Mouse (Mus musculus) liver, embryonic 11.5 days (tissue): ENCODE data around the gene Vdac1. TPM values are rescaled to one million over a fixed set of nuclear protein-coding genes. Genes with fewer than 3 reads are reported as not detected.

Experiments
- ATAC-seq: fragments of 200-750 bp; cut with Nextera tagmentation; replicated peaks from 2 replicates; pipeline ENCODE4 v1.8.0; 2017; ENCODE audit warnings: moderate number of reproducible peaks, mild to moderate bottlenecking, moderate TSS enrichment, moderate library complexity; ENCODE audit not compliant: low FRiP score
- DNase-seq: peaks from one replicate; pipeline ENCODE4 v3.0.0-alpha.2; 2017; ENCODE audit warnings: low spot score
- H3K27ac ChIP-seq: fragments of 300-500 bp; sonication (generic); 2 replicates; pipeline ENCODE4 v1.5.1; 2014; ENCODE audit warnings: mild to moderate bottlenecking, low read depth, low read length, control low read depth
- H3K27me3 ChIP-seq: fragments of 300-500 bp; sonication (generic); replicated peaks from 2 replicates; pipeline ENCODE4 v1.6.1; 2014; ENCODE audit warnings: low read length, mixed read lengths; ENCODE audit not compliant: control insufficient read depth, insufficient read depth
- H3K36me3 ChIP-seq: fragments of 300-500 bp; sonication (generic); 2 replicates; pipeline ENCODE4 v1.6.1; 2014; ENCODE audit warnings: mild to moderate bottlenecking, low read length, moderate library complexity, mixed read lengths; ENCODE audit not compliant: control insufficient read depth, insufficient read depth
- H3K4me1 ChIP-seq: fragments of 300-500 bp; sonication (generic); replicated peaks from 2 replicates; pipeline ENCODE4 v1.6.1; 2014; ENCODE audit warnings: low read length, mixed read lengths; ENCODE audit not compliant: control insufficient read depth, insufficient read depth
- H3K4me2 ChIP-seq: fragments of 300-500 bp; sonication (generic); 2 replicates; pipeline ENCODE4 v1.6.1; 2014; ENCODE audit warnings: mild to moderate bottlenecking, control low read depth, moderate library complexity
- H3K4me3 ChIP-seq: fragments of 300-500 bp; sonication (generic); 2 replicates; pipeline ENCODE4 v1.5.1; 2014; ENCODE audit warnings: low read depth, low read length, control low read depth
- H3K9ac ChIP-seq: fragments of 300-500 bp; sonication (generic); 2 replicates; pipeline ENCODE4 v1.6.1; 2014; ENCODE audit warnings: low read depth, low read length, control low read depth
- H3K9me3 ChIP-seq: fragments of 300-500 bp; sonication (generic); 2 replicates; pipeline ENCODE4 v1.6.1; 2016; ENCODE audit warnings: low read length, inconsistent platforms, mixed read lengths; ENCODE audit not compliant: control insufficient read depth
- WGBS: fragments of 180-500 bp; shearing (Covaris S2); extraction: QIAGEN DNeasy Blood & Tissue Kit; methylation state at CpG from one replicate; pipeline ENCODE4 v1.1.7; 2014; 5-methylcytosine and 5-hydroxymethylcytosine counted together
- polyA plus RNA-seq: library from polyadenylated mRNA; unstranded; fragments of >200 nt; fragmentation: Nextera tagmentation; extraction: Ambion mirVana; gene quantifications from 2 replicates; pipeline ENCODE4 v1.2.1, GENCODE M21; 2014

Vdac1 gene
- polyA plus RNA-seq, 1 experiment from 2014 or later = 228 TPM

- no peak overlapping the region for H3K4me3 ChIP-seq
- no peaks in the 10 kb centered on the region; the same call in 1 of the 2 replicates for H3K4me1 ChIP-seq
- no peaks in the 10 kb centered on the region for H3K27me3 ChIP-seq
- 46% methylated on average over 16 of the region's 16 CpGs for WGBS
- ATAC-seq (no peak), DNase-seq (no peak)
- H3K9ac ChIP-seq = no peak overlapping the region
- H3K36me3 ChIP-seq = no peaks in the 10 kb centered on the region
- H3K4me2 ChIP-seq = no peak overlapping the region
- H3K9me3 ChIP-seq = no peaks in the 10 kb centered on the region
- H3K27ac ChIP-seq = no peak overlapping the region
Observed at GRCm38 (mm10) chr11:52332421-52333118, 28.1 kb upstream of the Vdac1 start.

GRCm38 (mm10) chr11:52333616-52334015 lies 27.0 kb upstream of the Vdac1 start:
- H3K4me1 ChIP-seq = no peaks in the 10 kb centered on the region; the same call in 1 of the 2 replicates
- no peak for ATAC-seq

GRCm38 (mm10) chr11:52335263-52335662 lies 25.4 kb upstream of the Vdac1 start:
- WGBS = 73% methylated on average over 4 of the region's 4 CpGs
- Histone ChIP-seq H3K27ac (no peak overlapping the region), H3K36me3 (no peaks in the 10 kb centered on the region), H3K4me3 (no peak overlapping the region), H3K9ac (no peak overlapping the region), H3K4me1 (no peaks in the 10 kb centered on the region; the same call in 1 of the 2 replicates), H3K9me3 (no peaks in the 10 kb centered on the region), H3K27me3 (no peaks in the 10 kb centered on the region), H3K4me2 (no peak overlapping the region)
- no peak for ATAC-seq
- DNase-seq = no peak

More at GRCm38 (mm10) chr11:52333616-52334015, 27.0 kb upstream of the Vdac1 start:
- 93% methylated on average over 13 of the region's 13 CpGs for WGBS
- H3K27me3 ChIP-seq = no peaks in the 10 kb centered on the region
- H3K36me3 ChIP-seq = no peaks in the 10 kb centered on the region
- no peak for DNase-seq
- no peak overlapping the region for H3K4me3 ChIP-seq
- no peaks in the 10 kb centered on the region for H3K9me3 ChIP-seq
- H3K4me2 ChIP-seq = no peak overlapping the region
- no peak overlapping the region for H3K27ac ChIP-seq
- H3K9ac ChIP-seq = no peak overlapping the region

- Histone ChIP-seq H3K4me1 (peaks cover 1% of the 10 kb centered on the region; the same call in 1 of the 2 replicates), H3K36me3 (no peaks in the 10 kb centered on the region), H3K9me3 (no peaks in the 10 kb centered on the region), H3K9ac (no peak overlapping the region), H3K27ac (no peak overlapping the region), H3K4me3 (no peak overlapping the region), H3K27me3 (no peaks in the 10 kb centered on the region), H3K4me2 (no peak overlapping the region)
- DNase-seq (no peak), ATAC-seq (no peak)
- WGBS = 71% methylated on average over 7 of the region's 7 CpGs
Observed at GRCm38 (mm10) chr11:52335924-52336323, 24.7 kb upstream of the Vdac1 start.

- Histone ChIP-seq H3K27ac (no peak overlapping the region), H3K9ac (no peak overlapping the region), H3K4me3 (no peak overlapping the region), H3K36me3 (no peaks in the 10 kb centered on the region), H3K9me3 (no peaks in the 10 kb centered on the region), H3K27me3 (no peaks in the 10 kb centered on the region), H3K4me2 (no peak overlapping the region), H3K4me1 (peaks cover 2% of the 10 kb centered on the region; the same call in 1 of the 2 replicates)
- 63% methylated on average over 10 of the region's 10 CpGs for WGBS
- DNase-seq = no peak
- no peak for ATAC-seq
Observed at GRCm38 (mm10) chr11:52337651-52338295, 22.9 kb upstream of the Vdac1 start.

GRCm38 (mm10) chr11:52338351-52338750 lies 22.3 kb upstream of the Vdac1 start:
- ATAC-seq (no peak), DNase-seq (no peak)
- H3K9me3 ChIP-seq = no peaks in the 10 kb centered on the region
- no peak overlapping the region for H3K4me2 ChIP-seq
- peaks cover 2% of the 10 kb centered on the region; the same call in 1 of the 2 replicates for H3K4me1 ChIP-seq
- no peak overlapping the region for H3K9ac ChIP-seq
- WGBS = 61% methylated on average over 3 of the region's 3 CpGs
- no peak overlapping the region for H3K4me3 ChIP-seq
- H3K36me3 ChIP-seq = no peaks in the 10 kb centered on the region
- no peak overlapping the region for H3K27ac ChIP-seq
- no peaks in the 10 kb centered on the region for H3K27me3 ChIP-seq

GRCm38 (mm10) chr11:52339098-52339497 lies 21.6 kb upstream of the Vdac1 start:
- Histone ChIP-seq H3K4me3 (no peak overlapping the region), H3K9me3 (no peaks in the 10 kb centered on the region), H3K27ac (no peak overlapping the region), H3K36me3 (no peaks in the 10 kb centered on the region), H3K27me3 (no peaks in the 10 kb centered on the region), H3K4me1 (peaks cover 2% of the 10 kb centered on the region; the same call in 1 of the 2 replicates), H3K9ac (no peak overlapping the region), H3K4me2 (no peak overlapping the region)
- DNase-seq (no peak), ATAC-seq (no peak)
- 90% methylated on average over 4 of the region's 4 CpGs for WGBS

- 88% methylated on average over 12 of the region's 12 CpGs for WGBS
Observed at GRCm38 (mm10) chr11:52339512-52339911, 21.1 kb upstream of the Vdac1 start.

More at GRCm38 (mm10) chr11:52339512-52339911, 21.1 kb upstream of the Vdac1 start:
- Histone ChIP-seq H3K27ac (no peak overlapping the region), H3K4me1 (peaks cover 2% of the 10 kb centered on the region; the same call in 1 of the 2 replicates), H3K4me3 (no peak overlapping the region), H3K9ac (no peak overlapping the region), H3K36me3 (no peaks in the 10 kb centered on the region), H3K27me3 (no peaks in the 10 kb centered on the region), H3K4me2 (no peak overlapping the region), H3K9me3 (no peaks in the 10 kb centered on the region)
- no peak for ATAC-seq
- DNase-seq = no peak
